Mouse (Mus musculus) WW6 (cell line): Measurements from ENCODE around the gene Caly.

Experiments
- DNase-seq: peaks from one replicate; pipeline ENCODE4 v3.0.0-alpha.2; 2013; ENCODE audit warnings: low read depth, low spot score

Caly gene

DNA sequence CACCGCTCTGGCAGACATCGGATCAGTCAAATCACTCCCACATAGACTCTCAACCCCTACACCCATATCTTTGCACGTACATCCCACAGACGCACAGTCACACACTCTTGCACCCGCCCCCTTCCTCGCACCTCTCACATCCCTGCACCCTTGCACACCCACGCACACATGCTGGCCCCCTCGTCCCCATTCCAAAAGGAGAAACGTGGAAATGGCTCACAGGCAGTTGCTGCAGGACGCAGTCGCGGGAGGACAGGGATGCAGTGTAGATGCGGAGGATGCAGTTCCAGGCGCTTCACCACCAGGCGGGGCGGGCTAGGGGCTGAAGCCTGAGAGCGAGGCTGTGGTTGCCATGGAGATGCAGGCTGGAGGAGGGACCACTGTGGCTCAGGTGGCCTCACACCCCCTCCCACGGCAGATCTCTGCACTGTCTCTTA lies at the start of gene Caly:
Gene Caly (minus strand): TSS at position 307 of the 437 bp plus-strand sequence.
- DNase-seq, result peak; percentile 73

DNA sequence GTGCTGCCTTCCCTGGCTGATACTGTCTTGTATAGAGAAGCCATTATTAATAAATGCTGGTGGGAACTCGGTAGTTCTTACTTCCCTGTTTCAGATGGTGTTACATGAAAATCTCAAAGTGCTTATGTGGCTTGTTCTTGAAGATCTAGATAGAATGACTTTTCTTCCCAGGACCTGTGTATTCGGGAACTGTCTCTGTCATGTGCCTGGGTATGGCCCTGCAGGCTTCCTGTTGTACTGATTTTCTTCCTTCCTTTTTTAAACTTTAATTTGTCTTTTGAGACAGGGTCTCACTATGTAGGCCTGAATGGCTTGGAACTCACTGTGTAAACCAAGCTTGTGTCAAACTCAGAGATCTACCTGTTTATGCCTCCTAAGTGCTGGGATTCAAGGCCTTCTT lies 45.6 kb upstream of the Caly start:
- no peak for DNase-seq

DNA sequence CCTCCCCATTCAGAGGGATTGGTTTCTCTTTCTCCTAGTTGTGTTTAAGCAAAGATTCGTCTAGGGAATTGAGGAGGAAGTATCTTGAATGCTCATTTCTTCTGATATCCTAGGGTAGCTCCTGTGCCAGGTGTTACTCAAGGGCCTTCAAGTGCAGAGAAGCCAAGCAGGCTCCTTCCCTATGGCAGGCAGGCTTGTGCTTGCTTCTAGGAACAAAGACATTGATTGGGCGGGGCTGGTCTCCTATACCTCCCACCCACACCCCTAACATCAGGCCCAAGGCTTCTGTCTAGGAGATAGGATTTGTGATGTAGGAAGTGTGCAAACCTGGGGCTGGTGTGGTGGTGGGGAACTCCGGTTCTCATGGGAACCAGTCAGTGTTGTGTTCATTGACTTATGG lies 44.6 kb upstream of the Caly start:
- DNase-seq, result no peak

DNA sequence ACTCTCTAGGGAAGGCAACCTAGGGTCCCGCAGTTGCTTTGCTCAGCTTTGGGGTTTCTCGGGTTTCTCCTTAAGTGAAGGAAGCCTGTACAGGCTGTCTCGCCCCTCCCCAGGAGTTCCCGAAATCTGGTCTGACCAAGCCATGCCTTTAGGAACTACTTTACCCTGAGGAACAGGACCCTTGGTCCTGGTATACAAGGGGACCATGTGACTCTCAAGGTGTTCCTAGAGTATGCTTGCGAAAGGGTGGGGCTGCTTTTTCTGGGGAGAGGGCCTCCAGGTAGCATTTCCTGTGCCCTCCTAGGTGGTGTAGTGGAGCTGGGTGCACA lies 43.6 kb upstream of the Caly start:
- no peak for DNase-seq

DNA sequence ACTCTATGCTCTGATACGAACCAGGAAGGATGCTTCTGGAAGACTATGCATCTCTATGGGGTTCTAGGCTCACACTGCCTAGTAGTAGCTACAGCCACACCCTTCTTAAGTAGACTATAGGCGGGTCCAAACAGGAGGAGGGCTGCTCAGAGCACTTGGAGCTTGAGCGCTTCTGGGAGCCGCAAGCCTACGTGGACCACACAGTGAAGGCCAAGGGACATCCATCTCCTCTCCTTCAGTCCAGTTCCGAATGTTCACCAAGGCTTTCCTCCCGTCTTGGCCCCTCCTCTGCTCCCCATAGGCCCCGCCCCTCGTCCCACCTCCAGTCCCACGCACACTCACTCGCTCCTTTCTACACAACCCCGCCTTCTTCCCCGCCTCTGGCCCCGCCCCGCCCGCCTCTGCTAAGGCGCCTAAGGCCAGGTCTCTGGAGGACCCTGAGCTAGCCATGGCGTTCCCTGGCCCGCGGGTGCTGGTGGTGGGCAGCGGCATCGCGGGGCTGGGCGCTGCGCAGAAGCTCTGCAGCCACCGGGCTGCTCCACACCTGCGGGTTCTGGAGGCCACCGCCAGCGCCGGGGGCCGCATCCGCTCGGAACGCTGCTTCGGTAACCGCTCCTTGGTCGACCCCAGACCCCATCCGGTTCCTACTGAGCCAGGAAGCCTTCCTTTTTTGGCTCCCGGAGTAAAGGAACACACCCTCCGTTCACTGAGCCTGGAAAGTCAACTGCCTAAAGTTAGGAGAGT lies 43.1 kb upstream of the Caly start:
- peak; percentile 81 for DNase-seq

DNA sequence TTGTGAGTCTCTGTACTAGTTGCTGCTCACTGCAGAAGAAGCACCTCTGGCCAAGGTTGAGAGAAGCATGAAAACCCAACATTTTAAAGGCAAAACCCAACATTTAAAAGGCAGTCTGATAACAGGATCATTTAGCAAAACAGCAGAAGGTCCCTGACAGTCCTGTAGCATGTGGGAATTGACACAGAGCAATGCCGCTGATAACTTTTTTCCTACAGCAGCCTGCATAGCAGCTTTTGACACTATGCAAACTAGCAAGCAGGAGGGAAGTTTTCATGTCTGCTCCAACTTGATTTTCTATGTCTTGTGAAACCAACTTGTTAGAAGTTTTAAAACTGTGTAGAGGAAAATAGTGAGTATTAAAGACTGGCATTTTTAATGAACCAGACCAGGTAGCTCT lies 42.0 kb upstream of the Caly start:
- DNase-seq, result no peak

DNA sequence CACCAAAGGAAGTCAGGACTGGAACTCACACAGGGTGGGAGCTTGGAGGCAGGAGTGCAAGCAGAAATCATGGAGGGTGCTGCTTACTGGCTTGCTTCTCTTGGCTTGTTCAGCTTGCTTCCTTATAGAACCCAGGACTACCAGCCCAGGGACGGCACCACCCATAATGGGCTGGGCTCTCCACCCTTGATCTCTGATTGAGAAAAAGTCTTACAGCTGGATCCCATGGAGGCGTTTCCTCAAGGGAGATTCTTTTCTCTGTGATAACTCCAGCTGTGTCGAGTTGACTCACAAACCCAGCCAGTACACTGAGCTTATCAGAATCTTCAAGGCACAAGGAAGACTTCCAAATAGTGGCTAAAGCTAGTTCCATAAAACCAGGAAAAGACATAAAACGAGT lies 40.4 kb upstream of the Caly start:
- no peak for DNase-seq

DNA sequence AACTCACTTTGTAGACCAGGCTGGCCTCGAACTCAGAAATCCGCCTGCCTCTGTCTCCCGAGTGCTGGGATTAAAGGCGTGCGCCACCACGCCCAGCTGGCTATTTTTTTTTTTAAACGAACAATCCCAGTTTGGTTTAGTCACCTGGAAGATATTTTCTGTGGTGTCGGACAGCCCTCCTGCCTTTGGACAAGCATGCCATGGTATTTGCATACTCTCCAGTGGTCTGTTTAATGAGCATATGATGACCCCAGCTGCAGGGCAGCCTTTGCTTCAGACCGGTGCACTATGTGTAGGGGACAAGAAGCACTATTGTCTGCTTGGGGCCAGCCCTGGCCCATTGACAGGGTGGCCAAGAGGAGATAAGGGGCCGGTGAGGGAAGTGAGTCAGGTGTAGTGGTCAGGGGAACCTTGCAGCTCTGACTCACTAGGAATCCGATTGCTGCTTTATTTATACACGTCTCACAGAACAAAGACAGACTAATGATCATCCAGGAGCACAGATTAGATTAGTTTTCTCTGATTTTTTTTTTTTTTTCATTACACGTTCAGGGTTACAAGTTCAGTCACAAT lies 39.1 kb upstream of the Caly start:
- DNase-seq, result no peak

DNA sequence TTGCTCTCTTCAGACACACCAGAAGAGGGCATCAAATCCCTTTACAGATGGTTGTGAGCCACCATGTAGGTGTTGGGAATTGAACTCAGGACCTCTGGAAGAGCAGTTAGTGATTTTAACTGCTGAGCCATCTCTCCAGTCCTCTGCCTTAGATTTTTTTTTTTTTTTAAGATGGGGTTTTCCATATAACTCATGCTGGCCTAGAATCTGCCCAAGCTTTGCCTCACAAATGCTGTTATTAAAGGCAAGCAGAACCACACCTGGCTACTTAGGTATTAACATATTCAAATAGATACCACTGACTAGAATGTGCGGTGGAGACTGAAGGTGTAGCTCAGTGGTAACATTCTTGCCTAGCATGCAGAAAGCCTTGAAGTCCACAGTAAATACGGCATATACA lies 38.1 kb upstream of the Caly start:
- DNase-seq, result no peak

DNA sequence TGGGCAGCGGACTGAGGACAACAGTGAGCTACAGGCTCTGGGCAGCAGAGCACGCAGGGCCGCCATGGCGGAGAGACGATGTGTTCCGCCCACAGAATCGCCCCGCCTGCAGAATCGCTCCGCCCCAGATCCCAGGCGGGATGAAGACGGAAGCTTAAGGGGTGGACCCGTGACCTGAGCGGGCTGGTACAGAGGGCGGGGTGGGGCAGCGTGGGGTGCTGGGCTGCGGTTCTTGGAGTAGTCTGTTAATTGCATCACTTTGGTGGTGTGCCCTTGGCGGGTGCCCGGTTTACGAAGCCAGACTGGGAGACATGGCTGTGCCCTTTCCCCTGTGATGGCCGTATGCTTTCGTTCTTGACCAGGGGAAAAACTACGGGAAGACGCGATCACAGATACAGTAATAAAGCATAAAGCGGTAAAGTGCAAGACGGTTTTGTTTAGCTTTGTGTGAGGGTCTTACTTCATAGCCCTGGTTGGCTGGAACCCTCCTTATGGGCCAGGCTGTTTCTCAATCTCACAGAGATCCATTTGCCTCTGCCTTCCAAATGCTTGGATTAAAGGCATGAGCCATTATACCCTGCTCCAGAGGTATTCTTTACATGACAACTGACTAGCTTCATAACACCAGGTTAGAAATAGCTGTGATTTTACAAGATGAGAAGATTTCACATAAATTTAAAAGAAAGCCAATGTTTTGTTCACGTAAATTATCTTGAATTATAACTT lies 34.1 kb upstream of the Caly start, which contains the start of gene Echs1:
Gene Echs1 (minus strand): TSS at position 148 of the 726 bp plus-strand sequence.
- DNase-seq, result no peak

DNA sequence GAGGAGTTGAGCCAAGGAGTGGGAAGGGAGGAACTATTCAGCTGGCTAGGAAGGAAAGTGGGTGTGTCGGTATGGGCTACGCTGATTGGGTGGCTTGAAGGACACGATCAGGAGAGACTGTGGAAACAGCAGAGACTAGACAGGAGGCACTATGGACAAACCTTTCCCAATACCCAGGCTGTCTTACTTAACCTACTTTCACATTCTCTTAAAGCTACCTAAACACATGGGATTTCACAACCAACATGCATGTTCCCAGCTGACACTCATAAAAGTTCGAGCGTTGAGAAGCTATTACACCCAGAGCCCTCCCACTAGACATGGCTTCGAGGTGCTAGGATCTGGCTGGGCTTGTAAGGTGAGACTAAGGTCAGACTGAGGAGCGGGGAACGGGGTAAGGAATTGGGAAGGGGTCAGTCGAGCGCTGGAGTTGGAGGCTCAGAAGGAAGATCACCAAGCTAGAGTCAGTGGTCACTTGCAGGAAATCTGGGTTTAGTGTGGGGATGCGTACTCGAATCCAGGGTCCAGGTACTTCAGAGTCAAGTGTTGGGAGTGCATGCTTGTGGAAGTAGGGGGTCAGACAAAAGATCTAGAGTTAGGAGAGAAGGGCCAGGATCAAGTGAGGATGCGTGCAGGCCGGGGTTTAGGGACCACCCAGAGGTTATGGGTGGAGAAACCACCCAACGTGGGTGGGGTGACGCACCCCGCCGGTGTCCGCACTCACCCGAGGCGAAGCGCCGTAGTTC lies 33.4 kb upstream of the Caly start, which contains the start of gene Paox:
Gene Paox (plus strand): TSS at position 217 of the 746 bp plus-strand sequence.
- no peak for DNase-seq

DNA sequence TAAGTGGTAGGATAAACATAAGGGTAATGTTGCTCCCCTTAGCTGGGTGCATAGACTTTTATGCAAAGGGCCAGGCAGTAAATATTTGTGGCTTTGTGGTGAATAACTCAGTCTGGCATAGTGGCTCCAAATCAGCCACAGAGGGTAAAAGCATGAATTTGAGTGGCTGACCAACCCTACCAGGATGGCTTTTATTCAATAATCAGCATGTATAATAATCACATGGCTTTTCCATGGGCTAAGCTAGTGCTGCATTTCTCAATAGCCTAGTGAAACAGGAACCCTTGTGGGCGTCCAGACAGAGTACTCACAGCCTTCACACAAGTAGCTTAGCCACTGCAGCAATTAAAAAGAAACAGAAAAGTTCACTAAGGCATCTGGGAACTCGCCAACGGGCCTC lies 29.6 kb upstream of the Caly start:
- DNase-seq, result no peak

DNA sequence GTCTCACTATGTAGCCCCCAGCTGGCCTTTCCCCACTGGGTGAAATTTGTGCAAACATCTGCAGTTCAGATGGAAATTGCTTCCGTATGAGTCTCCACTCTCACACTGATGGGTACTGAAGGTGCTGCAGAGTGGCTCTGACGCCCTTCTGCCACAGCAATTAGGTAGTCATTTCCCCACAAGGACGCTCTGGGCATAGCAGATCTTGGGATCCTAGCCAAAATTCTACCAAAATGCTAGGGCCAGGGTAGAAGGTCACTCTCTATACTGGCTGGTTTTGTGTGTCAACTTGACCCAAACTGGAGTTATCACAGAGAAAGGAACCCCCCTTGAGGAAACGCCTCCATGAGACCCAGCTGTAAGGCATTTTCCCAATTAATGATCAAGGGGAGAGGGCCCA lies 21.7 kb upstream of the Caly start:
- no peak for DNase-seq

DNA sequence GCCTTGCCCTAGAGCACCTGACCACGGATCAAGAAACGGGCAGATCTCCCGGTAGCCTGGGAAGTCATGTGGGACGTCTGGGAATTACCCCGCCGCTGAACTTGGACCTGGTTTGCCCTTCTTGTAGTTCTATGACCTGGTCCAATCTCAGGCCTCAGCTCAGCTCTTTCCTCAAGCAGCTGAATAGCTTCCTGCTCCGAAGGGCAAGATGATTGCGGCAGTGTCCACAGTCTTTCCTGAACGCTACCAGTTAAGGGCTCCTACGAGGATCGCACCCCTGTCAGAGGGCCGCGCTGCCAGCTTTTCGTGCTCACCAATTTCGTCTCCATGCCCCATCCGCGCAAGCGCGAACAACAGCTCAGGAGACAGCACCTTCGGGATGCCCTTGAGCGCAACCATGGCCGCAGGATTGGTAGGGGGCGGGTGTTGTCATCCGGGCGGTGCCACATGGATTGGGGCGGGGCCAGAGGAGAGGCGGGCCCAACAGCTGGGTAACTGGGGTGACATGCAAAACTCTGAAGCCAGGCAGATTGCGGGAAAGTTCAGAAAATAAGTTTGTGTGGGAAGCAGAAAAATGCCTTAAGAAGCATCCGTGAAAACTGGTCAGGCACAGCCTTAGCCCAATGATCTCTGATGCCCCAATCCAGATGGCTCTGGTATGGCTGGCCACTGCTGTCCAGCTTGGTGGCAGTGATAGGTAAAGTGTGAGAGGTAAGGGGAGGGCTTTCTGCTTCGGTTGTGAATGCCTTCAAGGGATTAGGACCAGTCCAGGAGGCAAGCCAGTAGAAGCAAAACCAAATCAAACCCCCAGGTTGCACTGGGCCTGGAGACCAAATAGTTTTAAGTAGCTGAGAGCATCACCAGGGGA lies 19.9 kb upstream of the Caly start, which contains the start of gene Fuom:
Gene Fuom (minus strand): TSS at position 449 of the 868 bp plus-strand sequence.
- peak; percentile 71 for DNase-seq

DNA sequence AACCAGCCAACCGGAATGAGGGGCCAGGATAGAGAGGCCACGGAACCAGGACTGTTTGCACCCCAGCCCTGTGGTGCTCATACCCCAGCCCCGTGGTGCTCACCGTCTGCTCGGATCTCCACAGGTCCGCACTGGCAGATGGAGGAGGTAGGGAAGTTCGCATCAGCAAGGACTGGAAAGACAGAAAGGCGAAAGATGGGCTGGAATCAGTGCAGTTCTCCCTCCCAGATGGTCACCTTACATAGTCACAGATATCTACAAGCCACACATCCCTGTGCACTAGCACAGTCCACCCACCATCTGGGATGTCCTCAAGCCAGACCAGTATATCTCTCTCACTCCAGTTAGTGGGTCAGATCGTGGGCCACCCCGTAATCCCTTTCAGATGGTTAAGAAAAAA lies 19.1 kb upstream of the Caly start:
- DNase-seq, result no peak

DNA sequence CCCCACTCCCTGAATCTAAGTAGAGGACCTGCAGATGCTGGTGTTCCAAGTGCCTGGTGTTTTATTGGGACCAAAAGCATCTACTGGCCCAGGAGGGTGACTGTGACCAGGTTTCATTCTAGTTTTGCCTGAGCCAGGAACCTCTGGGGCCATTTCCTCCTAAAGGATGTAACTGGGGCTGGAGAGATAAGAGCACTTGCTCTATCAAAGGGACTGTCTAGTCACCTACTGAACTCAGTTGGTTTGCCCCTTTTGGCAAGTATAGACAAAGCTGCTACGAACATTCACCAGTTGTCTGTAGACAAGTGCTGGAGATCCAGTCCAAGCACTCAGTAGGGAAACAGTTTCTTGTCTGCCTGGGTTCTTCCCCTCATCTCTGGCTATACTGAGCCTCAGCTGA lies 16.1 kb upstream of the Caly start:
- DNase-seq, result no peak

DNA sequence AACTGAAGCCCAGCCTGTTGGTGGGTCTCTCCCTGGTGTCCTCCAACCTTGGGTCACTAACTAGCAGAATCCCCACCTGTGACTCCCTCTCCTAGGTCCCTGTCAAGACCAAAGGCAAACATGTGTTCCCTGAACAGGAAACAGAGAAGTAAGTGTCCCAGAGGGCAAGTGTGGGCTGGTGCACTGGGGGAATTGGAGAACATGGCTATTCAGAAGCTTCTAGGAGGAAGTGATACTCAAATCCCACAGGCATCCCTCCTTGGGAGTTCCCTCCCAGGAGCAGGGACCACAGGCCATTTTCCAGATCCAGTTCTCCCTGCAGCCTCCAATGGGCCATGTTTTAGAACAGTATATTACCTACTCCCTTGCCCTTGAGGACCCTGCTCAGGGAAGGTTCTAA lies 13.7 kb upstream of the Caly start:
- DNase-seq, result no peak

DNA sequence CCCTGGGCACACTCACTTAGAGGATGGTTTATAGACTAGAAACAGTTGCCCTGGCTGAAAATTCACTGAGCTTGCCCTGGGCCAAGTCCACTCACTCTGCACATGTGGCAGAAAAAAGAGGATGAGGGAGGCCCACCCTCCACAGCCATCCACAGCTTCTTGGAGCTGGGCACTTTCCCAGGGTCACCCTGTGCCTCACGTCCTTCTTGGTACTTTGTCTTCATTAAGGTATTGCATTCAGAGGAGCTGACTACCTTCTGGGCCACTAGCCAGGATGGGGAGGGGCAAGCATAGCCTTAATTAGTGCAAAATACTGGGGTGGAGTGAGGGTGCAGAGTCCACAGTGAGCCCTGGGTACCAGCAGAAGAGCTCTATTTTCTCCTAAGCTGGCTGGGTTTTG lies 13.2 kb upstream of the Caly start:
- no peak for DNase-seq

DNA sequence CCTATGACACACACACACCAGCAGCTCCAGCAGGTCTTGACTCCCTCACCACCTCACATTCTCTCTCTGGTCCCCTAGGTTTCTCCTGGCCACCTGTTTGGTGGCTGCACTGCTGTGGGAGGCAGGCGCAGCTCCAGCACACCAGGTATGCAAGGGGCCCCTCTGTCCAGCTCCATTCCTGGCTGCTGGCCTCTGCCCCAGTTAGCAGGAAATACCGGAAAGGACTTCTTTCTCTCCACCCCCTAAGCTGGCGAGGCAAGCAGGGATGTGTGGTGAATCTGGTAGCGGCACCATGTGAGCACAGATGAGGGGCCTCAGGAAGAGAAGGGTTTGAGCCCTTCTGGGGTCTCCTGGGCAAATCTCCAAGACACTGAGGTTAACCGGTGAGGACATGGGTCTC lies 12.6 kb upstream of the Caly start:
- no peak for DNase-seq

DNA sequence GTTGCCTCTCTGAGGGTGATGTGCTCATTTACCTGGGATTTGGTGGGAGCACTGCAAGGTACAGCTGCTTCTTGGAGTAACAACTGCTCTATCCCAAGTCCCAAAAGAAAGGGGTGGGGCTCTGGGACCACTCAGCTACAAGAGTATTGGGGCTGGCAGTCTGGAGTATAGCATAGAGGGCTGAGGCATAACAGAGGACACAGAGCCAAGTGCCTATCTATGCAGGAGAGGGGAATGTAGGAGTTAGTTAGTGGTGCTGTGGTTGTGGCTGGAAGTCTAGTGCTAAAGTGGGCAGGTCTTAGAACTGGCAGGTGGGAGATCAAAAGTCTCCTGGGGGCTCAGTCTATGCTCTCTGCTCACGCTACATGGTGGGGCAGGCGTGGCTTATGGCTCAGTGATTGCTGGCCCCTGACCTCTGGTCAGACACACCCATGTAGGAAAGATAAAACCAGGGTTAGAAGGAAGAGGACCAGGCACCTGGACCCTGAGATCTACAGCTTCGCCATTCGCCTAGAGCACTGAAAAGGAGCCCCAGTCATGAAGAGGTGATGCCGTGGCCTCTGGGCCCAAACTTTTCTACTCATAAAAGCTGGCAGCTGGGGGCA lies 10.7 kb upstream of the Caly start, which contains the start of gene Prap1:
Gene Prap1 (plus strand): TSS at position 472 of the 605 bp plus-strand sequence.
- DNase-seq, result no peak

DNA sequence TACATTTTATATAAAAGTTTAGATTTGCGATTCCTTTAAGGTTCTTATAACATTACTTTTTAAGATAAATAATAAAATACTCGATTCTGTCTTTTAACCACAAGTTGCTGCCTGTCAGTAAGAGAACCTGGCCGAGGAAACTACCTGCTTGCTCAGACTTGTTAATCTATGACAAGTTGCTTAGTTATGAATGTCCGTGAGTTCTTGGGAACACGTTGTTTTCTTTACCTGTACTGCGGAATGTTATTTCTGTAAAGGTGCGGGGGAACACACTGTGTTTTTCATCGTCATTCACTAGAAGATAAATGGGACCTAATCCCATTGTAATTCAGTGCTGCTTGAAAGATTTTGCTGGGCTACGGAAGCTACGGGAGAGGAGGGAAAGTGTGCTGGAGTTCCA lies 8.3 kb upstream of the Caly start:
- DNase-seq, result no peak
